Mouse (Mus musculus) right cerebral cortex, adult 18-20 months (tissue): ENCODE measurements around the gene Cited2.

Experiments used
- DNase-seq: peaks from one replicate; pipeline ENCODE4 v3.0.0; 2022; ENCODE audit warnings: mixed read lengths

The Cited2 gene

DNA sequence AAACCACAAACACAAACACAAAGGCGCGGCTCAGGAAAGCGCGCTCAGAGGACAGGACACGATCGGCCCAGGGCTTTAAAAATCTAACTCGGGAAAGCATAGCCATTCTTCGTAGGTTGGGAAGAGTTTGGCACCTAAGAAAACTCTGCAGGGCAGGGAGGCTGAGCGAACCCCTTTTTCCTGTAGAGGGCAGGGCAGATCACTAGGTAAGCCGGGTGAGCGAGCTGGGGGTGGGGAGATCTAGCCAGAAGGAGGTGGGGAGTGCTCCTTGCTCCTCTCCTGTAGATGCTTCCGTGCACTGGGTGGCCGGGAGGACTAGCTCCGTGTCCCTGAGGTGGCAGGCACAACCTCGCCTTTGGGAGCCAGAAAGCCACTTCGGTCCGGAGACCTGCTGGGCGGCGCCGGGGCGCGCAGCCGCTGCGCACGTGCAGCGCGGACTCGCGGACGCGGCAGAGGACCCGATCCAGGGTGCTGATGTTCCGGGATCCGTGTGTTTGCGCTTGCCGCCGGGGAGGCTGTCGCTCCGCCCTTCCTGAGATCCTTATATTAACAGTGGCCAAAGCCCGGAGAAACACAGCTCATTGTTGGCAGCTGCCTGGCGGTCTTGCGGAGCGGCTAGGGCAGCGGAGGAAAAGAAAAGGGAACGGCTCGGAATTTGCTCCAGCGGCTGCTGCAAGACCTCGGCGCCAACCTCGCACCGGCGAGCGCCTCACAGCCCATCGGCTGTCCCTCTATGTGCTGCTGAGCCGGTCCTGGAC, at the start of gene Cited2:
TSS of gene Cited2 (plus strand) at position 566 of the 758 bp plus-strand sequence.
- peak; percentile 96 for DNase-seq

DNA sequence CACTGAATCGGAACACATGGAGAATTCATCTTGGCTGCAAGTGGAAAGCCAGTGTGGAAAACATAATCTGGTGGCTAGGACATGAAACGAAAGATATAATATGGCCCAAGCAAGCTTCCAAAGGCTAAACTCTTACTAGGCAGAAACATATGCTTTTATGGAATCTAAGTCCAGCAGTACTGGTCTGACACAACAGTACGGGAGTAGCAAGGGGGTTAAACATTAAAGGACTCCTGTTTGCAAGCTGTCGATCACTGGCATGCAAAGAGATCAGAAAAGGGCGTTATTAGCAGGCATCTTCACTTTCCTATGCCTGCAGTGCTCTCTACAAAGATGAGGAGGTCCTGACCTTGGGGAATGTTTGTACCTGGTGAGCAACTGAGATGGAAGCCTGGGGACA, 48.6 kb upstream of the Cited2 start:
- DNase-seq = no peak

DNA sequence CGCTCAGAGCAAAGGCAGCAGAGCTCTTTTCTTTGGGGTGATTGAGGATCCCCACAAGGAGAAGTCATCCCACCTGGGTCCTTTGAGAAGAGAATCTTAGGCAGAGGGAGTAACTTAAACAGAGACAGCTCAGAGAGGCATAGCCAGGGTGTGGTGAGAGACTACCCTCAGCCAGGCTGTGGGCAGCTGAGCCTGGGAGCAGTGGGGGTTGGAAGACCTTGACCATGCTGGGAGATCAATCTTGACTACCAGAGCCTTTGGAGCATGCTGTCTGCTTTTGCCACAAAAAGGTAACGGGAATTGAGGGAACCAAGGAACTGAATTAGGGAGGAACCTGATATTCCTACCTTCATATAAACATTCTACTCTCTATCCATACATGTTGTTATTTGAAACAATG, 48.1 kb upstream of the Cited2 start:
- DNase-seq = no peak

DNA sequence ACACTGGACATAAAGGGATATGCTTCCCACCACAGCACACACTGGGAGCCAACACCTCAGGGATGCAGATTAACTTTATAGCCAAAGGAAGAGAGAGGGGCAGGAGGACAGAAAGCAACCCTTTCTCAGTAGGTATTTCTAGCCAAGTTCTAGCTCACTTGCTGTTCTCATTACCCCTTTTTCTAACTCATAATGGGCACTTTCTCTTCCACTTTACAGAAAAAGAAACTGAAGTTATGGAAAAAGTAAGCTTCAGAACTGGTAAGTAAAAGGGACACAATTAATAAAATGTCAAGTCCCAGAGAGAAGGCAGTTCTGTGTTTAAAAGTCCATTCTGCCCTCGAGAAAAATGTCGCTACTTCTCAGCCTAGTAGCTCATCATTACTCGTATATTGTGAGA, 46.6 kb upstream of the Cited2 start:
- no peak for DNase-seq

DNA sequence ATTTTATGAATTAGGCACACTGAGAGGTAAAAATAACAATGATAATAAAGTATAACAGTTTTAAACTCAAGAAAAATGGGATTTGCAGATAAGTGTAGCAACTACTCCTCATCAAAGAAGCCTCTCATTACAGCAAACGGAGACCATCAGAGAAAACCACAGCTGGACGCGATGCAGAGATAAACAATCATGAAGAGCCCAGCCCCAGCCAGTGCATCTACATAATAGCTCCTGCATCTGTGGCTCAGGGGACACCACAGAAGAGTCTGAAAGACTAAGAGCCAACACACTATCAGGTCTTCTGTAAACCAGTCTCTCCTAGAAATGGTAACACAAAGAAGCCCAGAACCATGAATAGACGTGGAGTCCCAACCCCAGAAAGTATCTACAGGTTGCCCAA, 45.7 kb upstream of the Cited2 start:
- no peak for DNase-seq

DNA sequence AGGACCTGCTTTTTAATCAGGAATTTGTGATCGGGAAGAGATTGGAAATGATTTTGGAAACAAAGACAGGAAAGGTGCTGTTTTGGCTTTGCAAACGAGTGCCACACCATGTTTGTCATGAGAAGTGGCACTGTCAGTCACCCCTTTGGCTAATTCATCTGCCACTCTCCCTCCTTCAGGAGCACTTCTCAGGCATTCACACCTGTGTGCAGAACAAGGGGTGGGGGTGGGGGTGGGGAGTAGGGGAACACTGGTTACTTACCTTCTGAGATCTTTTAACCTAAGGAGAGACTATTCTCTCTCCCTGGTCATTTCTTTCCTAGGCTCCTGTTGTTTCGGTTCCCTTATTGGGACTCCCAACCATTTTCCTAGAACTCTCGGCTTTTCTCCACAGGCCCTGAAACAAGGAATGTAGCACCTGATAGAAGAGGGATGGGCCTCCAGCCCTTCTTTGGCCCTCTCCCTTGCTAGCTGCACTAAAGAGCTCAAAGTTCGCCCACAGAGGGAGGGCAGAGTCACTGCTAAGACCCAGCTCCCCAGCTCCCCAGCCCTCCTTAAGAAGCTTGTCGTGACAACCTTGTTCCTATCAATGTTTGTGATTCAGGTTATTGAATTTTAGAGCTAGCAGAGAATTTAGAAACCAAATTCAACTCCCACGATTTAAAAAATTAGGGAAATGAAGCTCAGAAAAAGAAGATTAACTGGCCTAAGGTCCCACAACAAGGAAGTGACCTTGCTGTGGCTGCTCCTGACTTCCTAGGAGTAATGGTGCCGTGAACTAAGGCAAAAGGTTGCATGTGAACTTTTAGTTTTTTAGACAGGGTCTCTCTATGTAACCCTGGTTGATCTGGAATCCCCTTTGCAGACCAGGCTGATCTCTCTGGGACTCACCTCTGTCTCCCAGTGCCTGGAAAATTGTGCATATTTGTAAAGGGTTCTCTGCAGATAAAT, 42.3 kb upstream of the Cited2 start:
- DNase-seq = no peak

DNA sequence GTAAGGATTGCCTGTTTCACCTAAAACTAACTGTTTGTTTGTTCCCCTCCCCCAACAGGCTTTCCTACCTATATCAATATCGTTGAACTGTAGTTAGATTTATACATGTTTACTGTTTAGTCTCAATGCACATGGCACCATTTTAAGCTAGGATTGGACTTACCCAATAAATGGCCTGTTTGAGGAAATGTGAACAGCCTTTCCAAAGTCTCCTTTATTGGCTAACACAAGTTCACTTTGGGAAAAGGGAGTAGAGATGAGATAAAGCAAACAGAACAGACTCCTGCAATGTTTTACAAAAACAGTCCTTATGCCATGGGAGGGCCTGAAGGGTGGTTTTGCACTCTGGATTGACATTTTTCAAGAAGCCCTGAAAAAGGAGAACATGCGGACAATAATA, 41.6 kb upstream of the Cited2 start:
- no peak for DNase-seq

DNA sequence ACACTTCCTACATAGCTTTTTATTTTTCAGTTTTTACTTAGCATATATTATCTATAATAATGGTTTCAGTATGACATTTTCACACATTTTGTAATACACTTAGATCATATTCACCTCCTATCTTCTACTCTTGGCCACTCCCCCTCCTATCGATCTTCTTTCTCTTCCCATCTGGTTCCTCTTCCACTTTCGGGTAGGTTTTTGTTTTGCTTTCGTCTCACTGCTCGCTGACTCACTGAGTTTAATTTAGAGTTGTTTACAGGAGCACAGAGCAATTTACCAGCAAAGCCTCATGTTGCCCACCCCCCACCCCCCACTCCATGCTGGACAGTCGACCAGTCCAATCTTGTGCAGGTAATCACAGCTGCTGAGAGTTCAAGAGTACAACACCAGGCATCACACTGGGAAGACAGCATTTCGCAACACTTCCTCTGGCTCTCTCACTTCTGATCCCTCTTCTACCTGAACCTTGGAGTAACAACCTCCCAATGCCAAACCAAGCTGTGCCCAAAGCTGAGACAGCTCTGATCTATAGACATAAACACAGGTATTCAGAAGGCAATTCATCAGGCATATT, 39.1 kb upstream of the Cited2 start:
- no peak for DNase-seq

DNA sequence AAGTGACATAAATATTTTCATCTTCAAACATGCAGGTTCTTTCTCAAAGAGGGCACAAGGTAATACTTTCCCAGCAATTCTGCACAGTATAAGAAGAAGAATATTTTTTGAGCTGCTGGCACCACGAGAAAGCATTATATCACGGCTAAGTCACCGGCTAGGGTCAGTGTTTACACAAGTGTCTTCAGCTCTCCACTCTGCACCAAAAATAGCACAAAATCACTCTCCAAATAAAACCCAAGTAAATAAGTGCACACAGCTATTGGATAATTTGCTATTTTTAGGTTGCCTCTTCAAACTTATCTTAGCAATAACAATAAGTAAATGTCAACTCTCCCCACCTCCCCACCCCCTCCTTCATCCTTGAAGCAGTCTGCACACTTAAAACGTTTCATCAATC, 33.2 kb upstream of the Cited2 start:
- DNase-seq = no peak

DNA sequence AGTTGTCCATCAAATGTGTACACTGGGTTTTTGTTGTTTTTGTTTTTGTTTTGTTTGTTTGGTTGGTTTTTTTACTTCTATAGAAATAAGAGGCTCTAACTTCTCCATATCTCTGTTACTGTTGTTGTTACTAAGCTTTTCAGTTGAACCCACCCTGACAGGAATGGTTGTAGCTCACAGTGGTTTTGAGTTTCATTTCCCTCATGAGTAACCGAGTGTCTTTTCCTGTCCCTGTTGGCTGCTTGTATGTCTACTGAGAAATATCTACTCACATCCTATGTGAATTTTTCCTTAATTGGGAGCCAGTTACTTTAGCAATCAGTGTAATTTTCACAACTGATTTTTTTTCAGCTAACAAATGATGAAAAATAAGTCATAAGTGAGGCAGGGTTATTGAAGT, 31.3 kb upstream of the Cited2 start:
- DNase-seq = no peak

DNA sequence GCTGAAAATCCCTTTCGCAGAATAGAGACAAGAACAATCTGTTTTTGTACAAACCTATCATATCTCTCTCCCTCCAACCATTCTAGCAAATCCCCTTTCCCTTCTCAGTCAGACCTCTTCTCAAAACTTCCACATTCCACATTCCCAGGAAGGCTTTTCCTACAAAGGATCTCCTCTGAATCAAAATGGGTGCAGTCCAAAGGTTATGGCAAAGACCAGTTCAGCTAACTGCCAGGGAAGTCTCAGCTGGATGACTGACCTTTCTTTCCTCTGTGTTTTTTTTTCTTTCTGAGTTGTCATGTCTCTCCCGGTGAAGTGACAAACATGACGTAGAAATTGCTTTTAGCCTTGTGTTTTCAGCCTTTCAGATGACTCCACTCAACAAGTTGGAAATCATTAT, 27.2 kb upstream of the Cited2 start:
- DNase-seq = no peak

DNA sequence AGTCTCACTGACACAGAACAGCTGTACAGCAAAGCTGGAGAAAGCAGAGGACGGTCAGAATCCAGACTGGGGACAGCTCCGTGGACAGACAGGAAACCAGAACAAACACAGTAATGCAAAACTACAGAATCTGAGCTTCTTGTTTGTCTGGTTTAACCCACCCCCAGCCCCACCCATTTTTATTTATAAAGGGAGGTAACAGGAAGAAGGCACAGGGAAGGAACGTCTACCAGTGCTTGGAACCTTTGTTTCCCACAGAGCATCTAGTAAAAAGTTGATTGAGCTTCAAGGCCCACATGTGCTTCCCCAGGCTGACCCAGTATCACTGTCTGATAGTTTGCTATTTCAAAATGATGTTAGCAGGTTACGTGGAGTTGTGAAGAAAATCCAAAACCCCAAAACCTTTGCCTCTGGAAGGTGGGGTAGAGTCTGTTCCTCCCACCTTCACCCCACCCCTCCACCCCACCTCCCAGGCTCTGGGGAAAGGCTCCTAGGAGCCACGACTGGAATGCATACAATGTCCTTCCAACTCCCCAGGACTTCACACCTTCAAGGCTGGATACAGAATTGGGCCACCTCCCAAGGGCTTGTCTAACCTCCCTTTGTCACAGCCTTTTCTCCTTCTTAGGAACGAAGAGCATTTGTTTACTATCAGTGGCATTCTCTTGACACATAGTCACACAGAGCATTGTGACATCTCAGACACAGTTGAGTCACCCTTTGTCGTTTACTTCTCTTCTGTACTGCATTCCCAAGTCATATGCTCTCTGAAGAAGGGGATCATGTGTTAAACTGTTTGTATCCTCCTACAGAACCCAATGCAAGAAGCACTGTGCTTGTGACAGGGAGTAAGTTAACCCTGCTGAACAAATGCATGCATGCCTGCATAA, 25.4 kb upstream of the Cited2 start:
- DNase-seq = no peak

DNA sequence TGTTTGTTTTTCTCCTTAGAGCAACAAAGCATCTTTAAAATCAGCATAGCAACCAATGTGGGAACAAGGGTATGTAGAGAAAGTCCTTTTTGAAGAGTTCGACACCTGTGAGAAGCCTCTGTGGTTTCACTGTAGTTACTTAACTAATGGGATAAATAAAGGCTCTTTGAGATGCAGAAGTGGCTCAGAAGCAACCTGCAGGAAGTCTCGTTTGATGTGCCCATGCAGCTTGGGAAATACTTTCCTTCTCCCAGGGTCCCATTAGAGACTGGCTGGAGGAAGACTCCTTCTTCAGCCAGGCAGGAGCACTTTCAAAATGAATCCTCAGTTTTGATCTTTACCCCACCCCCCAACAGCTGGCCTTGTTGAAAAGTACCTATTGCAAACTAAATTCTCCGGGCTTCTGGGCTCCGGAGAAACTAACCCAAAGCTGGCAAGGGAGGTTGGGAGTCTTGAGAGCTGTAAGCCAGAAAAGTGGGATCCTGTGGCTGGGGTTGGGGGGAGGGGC, 17.5 kb upstream of the Cited2 start:
- DNase-seq = no peak

DNA sequence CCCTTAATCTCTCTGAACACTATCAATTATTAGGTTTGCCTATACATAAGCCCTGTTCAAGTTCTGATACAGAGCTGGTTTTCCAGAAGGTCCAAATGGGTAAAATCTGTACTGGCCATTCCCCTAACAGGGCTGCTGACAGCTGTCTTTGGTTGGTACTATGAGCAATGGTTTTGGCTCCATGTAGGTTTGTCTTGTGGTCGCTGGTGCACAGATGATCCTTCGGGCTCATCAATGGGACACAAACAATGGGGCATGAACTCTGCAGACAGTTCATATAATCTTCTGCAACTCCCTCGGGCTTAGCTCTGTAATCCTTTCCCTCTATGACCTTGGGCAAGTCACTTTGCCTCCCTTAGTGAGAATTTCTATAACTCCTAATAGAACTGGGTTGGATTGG, 12.3 kb upstream of the Cited2 start:
- no peak for DNase-seq

DNA sequence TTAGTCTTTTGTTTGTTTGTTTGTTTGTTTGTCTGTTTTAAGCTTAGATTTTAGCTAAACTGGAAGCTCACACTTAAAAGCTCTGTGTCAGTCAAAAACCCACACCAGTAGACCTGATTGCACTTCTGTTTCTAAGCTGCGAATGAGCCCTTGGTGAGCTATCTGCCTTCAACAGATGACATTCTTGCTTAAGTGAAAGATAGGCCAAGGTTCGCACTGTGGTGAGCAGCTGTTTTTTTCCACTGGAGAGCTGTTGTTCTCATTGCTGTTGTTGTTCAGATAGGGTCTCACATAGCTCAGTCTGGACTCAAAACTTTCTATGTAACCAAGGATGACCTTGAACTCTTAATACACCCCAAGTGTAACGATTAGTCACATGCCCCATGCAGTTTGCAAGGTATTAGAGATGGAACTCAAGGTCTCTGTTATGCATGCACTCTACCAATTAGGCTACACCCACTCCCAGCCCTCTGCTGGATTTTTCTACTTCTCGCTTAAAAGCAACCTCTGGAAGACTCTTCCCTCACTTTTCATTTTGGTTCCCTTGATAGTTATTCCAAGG, 3.9 kb upstream of the Cited2 start:
- no peak for DNase-seq

DNA sequence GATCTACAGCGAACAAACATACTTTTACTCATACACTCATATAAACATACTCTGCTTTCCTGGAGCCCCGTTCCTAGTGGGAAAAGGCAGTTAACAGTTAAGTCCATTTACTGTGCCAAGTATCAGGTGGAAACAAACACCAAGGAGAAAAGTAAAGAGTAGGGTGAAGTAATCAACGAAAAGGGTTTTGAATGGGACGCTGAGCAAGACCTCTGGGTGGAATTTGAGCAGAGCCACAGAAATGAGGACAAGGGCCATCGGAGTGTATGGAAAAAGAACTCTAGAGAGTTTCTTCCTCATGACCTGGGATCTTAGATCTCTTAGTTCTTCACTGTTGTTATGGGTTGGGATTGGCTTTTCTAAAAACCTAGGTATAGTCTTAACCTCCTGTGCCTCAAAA, 3.4 kb upstream of the Cited2 start:
- no peak for DNase-seq

DNA sequence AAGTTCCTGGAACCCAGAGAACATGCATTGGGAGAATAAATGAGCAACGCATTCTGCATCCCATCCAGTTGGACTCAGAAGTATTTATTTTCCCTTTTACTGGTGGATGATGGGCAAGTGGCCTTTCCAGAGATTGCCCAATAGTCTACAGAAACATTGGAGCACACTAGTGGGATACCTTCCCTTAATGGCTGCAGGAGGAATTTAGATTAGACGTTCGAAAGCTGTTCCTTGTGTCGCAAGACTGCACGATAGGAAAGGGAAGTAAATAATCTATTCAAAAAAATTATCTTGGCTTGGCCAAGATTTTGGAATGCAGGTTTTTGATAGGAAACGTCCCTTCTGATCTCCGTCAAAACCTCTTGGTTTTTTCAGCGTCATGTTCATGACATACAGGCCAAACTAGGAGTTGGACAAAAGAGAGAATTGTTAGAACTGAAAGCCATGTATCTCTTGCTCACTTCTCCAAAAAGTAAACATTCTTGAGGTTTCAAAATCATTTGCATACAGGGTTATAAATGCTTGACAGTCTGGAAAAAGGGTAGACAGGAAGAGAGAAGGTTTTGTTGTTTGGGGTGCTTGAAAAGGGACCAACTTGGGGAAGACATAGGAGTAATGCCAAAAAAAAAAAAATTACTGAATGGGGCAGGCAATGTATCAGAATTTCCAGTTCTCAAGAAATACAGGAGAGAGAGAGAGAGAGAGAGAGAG, 2.0 kb upstream of the Cited2 start:
- no peak for DNase-seq

DNA sequence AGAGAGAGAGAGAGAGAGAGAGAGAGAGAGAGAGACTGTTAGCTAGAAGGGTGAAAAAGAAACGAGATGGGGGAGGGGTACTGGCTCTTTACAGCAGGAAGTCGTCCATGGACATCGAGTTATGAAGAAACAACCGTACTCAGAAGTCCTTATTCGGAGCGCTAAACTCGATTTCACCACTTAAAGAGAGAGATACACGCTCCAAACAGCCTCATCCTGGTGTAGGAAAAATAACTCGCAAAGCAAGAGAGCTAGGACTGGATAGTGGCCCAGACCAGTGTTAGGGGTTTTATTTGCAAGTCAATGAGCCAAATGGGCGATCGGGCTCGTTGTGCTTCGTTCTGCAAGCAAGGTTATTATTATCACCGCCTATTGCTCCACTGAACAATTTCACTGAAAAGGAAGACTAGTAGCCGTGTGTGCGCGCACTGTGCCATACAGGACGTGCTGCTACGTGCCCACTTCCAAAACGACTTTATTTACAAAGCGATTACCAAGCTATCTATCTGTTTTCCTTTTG, 1.4 kb upstream of the Cited2 start:
- no peak for DNase-seq

DNA sequence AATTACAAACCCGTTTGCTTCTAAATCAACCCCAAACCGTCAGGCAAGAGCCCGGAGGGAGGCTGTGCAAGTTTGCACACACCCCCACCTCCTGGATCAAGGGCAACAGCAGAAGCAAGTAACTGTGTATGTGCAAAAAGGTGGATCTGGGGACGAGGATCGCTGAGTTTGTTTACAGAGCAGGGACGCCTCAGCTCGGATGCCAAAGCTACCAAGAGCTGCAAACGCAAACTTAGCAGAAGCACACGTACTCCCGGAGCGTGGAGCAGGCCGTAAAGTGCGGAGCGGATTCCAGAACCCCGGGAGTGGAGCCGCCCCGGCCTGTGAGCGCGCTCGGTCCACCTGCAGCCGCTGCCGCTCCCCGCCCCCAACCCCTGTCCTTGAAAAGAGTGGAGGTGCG, 860 bp upstream of the Cited2 start:
- peak; percentile 95 for DNase-seq

DNA sequence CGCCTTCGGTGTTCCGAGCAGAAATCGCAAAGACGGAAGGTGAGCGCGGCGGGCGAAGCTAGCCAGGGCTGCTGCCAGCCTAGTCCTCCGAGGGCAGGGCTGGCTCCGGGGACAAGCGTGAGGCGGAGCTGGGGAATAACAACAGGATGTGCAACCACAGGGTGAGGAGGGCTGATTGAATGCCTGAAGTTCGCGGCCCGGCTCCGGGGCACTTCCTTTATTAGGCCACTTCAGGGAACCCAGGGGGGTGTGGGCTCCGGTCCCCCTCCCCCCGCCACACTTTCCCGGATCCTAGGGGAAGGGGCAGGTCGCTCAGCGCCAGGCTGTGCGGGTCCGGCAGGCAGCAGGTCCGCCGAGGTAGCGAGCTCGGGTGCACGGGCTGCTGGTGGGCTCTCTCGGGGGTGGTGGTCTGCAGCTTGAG, 413 bp downstream of the Cited2 start:
- no peak for DNase-seq
